ENCODE assay signal across 9 mouse cellular contexts in the genomic region with DNA sequence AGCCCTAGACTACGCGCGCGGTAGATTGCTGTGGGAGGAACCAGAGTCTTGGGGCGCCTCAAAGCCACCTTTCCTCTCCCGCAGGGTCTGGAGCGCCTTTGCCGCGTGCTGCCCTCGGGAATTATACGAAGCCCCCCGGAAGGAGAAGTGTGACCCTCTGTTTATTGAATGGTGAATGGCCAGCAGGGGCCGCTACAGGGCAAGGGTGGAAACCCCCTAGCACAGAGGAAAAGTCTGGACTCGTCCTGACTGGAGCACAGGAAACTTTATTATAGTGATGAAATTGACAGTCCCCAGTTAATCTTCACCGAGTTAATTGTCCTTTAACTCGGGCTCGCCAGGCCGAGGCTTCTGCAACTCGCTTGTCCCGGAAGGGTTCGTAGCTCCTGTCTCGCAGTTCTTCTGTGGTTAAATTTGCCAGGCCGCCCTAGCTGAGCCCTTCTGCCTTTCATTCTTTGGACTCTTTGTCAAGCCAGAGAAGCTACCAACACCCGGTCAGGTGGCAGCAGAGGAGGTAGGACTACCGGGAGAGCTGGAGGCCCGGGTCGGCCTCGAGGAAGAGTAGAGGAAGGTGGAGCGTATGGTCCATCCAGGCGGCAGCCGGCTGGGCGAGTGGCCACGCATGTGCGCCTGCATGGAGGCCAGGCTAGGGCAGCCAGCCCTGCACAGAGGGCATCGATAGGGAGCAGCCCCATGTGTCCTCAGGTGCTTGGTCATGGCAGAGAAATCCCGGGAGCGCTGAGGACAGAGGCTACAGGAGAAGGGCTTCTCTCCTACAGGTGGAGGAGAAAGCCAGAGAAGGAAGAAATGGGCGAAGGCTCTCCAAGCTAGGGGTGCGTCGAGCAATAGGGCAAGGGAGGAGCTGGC. TPM values are rescaled to one million over a fixed set of nuclear protein-coding genes. Genes with fewer than 3 reads are reported as not detected.
DNase-seq lines count a peak whose midpoint lies in the region; ATAC-seq and TF ChIP-seq lines count a peak whose summit lies in the region.
"Had no signal": no experiment of that assay in that cellular context is flagged by ENCODE, and none has a peak within 500 bp of the region (broad histone marks: within the 10 kb centered on the region; RNA-seq: fewer than 3 reads in every experiment).

No protein-coding gene starts in this region.

- peak overlapping the region; percentile 66 for H3K4me2 ChIP-seq in kidney, embryonic 14.5 days (replicated peaks; ENCODE audit: low read depth, low read length)
- peak overlapping the region; percentile 90 for H3K4me2 ChIP-seq in myocyte (ENCODE audit: low read depth)

- peak; percentile 68 for ATAC-seq in kidney, embryonic 14.5 days (ENCODE audit: low FRiP score, low TSS enrichment)

- H3K4me3 ChIP-seq in erythroblast, embryonic 14.5 days (replicated peaks), result peak overlapping the region; percentile 95
- peak overlapping the region; percentile 95 for H3K4me3 ChIP-seq in heart, embryonic 10.5 days
- H3K4me3 ChIP-seq in kidney, embryonic 14.5 days (ENCODE audit: low read length), result peak overlapping the region; percentile 96
- H3K4me3 ChIP-seq in liver, adult 2 months (ENCODE audit: insufficient read depth, low read depth, low read length), result peak overlapping the region; percentile 68
- H3K4me3 ChIP-seq in myocyte, result peak overlapping the region; percentile 91

- peaks cover 65% of the 10 kb centered on the region for H3K4me1 ChIP-seq in erythroblast, embryonic 14.5 days (ENCODE audit: control insufficient read depth)
- H3K4me1 ChIP-seq in heart, embryonic 10.5 days, result peaks cover 19% of the 10 kb centered on the region
- peaks cover 11% of the 10 kb centered on the region for H3K4me1 ChIP-seq in kidney, embryonic 14.5 days (ENCODE audit: control insufficient read depth, insufficient read depth, low read length)
- peaks cover 7% of the 10 kb centered on the region; the same call in 1 of the 2 replicates for H3K4me1 ChIP-seq in liver, adult 2 months (ENCODE audit: control insufficient read depth, insufficient read depth, low read length)

- H3K27ac ChIP-seq in heart, embryonic 10.5 days, result peak overlapping the region; percentile 94
- H3K27ac ChIP-seq in kidney, embryonic 14.5 days (ENCODE audit: low read depth, low read length), result peak overlapping the region; percentile 89
- peak overlapping the region; percentile 91 for H3K27ac ChIP-seq in liver, adult 2 months (replicated peaks; ENCODE audit: insufficient read depth, low read depth, low read length)

- peak overlapping the region; percentile 95 for H3K9ac ChIP-seq in kidney, embryonic 14.5 days (ENCODE audit: low read depth, low read length)
- H3K9ac ChIP-seq in liver, adult 2 months (ENCODE audit: low read depth, low read length), result peak overlapping the region; percentile 75

- peaks cover 16% of the 10 kb centered on the region for H3K79me2 ChIP-seq in liver, adult 2 months (ENCODE audit: control insufficient read depth, insufficient read depth, low read length)
- H3K79me2 ChIP-seq in myocyte (ENCODE audit: control insufficient read depth, insufficient read depth), result peaks cover 26% of the 10 kb centered on the region

- H3K27me3 ChIP-seq in erythroblast, embryonic 14.5 days (ENCODE audit: control insufficient read depth), result no peaks in the 10 kb centered on the region; the same call in 1 of the 2 replicates
- H3K27me3 ChIP-seq in heart, embryonic 10.5 days (ENCODE audit: insufficient read depth, poor library complexity, severe bottlenecking), result 0 out of 2 replicates have a peak, but pooled peaks cover 1% of the 10 kb centered on the region
- no peaks in the 10 kb centered on the region for H3K27me3 ChIP-seq in kidney, embryonic 14.5 days (ENCODE audit: control insufficient read depth, insufficient read depth, low read length)
- no peaks in the 10 kb centered on the region for H3K27me3 ChIP-seq in liver, adult 2 months (ENCODE audit: control insufficient read depth, insufficient read depth, low read length)
- H3K27me3 ChIP-seq in myocyte (ENCODE audit: control insufficient read depth, insufficient read depth, insufficient read length), result peaks cover 6% of the 10 kb centered on the region
- no peaks in the 10 kb centered on the region for H3K27me3 ChIP-seq in splenic B cell, adult 2 months (ENCODE audit: control insufficient read depth, insufficient read depth, low read length, poor library complexity, severe bottlenecking)

- H3K36me3 ChIP-seq in erythroblast, embryonic 14.5 days (ENCODE audit: control insufficient read depth), result peaks cover 27% of the 10 kb centered on the region
- H3K36me3 ChIP-seq in heart, embryonic 10.5 days, result peaks cover 22% of the 10 kb centered on the region
- peaks cover 23% of the 10 kb centered on the region for H3K36me3 ChIP-seq in kidney, embryonic 14.5 days (ENCODE audit: control insufficient read depth, insufficient read depth, low read length)
- no peaks in the 10 kb centered on the region for H3K36me3 ChIP-seq in liver, adult 2 months (ENCODE audit: control insufficient read depth, insufficient read depth, low read length)
- no peaks in the 10 kb centered on the region for H3K36me3 ChIP-seq in myocyte (ENCODE audit: control insufficient read depth, insufficient read depth)
- no peaks in the 10 kb centered on the region; the same call in 1 of the 2 replicates for H3K36me3 ChIP-seq in splenic B cell, adult 2 months (ENCODE audit: control insufficient read depth, insufficient read depth, low read length, poor library complexity, severe bottlenecking)

- peak; percentile 72 for DNase-seq in CD4-positive helper T cell, adult 2 months (ENCODE audit: low read depth, low spot score)
- DNase-seq in brain, embryonic 18.5 days (ENCODE audit: low read depth, low spot score), result peak; percentile 67
- DNase-seq in heart, embryonic 10.5 days (ENCODE audit: low spot score), result peak; percentile 93
- peak; percentile 83 for DNase-seq in liver, adult 2 months (ENCODE audit: extremely low read depth, low read depth, low spot score)
- peak; percentile 79 for DNase-seq in splenic B cell, adult 2 months (ENCODE audit: low read depth, low spot score)

- WGBS in heart, embryonic 10.5 days, result 30% methylated on average over 40 of the region's 40 CpGs
- WGBS in kidney, embryonic 14.5 days, result 22% methylated on average over 40 of the region's 40 CpGs
- 8% methylated on average over 40 of the region's 40 CpGs for WGBS in liver, adult 2 months

- TF ChIP-seq CTCF in liver, adult 2 months (IDR thresholded peaks at IDR 0.05; ENCODE audit: low read depth, low read length), result peak; percentile 87

- TF ChIP-seq POLR2A in liver, adult 2 months (IDR thresholded peaks at IDR 0.05; ENCODE audit: extremely low read depth, insufficient read depth, low read length), result no peak
- no peak for TF ChIP-seq POLR2A in myocyte (IDR thresholded peaks at IDR 0.05; ENCODE audit: insufficient read length, low read depth)

- no peaks in the 10 kb centered on the region for H3K9me3 ChIP-seq in erythroblast, embryonic 14.5 days (ENCODE audit: control insufficient read depth, low read length)
- H3K9me3 ChIP-seq in heart, embryonic 10.5 days, result no peaks in the 10 kb centered on the region
- no peaks in the 10 kb centered on the region for H3K9me3 ChIP-seq in kidney, embryonic 14.5 days (ENCODE audit: control insufficient read depth, low read length)

- peak overlapping the region; percentile 98 for H3ac ChIP-seq in myocyte (ENCODE audit: control insufficient read depth, insufficient read length)

TF ChIP-seq in myocyte, 11 proteins besides CTCF, POLR2A, EP300 and RAD21 (continues in another document):
- no peak for TF ChIP-seq POLR2AphosphoS2 (IDR thresholded peaks at IDR 0.05; ENCODE audit: insufficient read length, low read depth)
- no peak for TF ChIP-seq MYOD1 (IDR thresholded peaks at IDR 0.05; ENCODE audit: control insufficient read depth in 1 of 3, insufficient read length in 2 of 3, low read depth in 2 of 3)
- TF ChIP-seq MAX (IDR thresholded peaks at IDR 0.05; ENCODE audit: low read depth), result no peak
- TF ChIP-seq REST (IDR thresholded peaks at IDR 0.05; ENCODE audit: insufficient read depth, insufficient read length), result no peak
- no peak for TF ChIP-seq TCF12 (IDR thresholded peaks at IDR 0.05; ENCODE audit: insufficient read depth, poor library complexity, severe bottlenecking)
- no peak for TF ChIP-seq SRF (IDR thresholded peaks at IDR 0.05; ENCODE audit: control insufficient read depth, insufficient read length, low read depth)

RNA-seq across cellular contexts. Expression of a gene that starts 1.1 kb away (rescaled TPM):
- polyA plus RNA-seq in erythroblast, embryonic 14.5 days (2012), result 5.2 and 6.8 TPM in 2 replicates
- polyA plus RNA-seq in heart, embryonic 10.5 days (2016; fragmentation: Nextera tagmentation; extraction: Ambion mirVana), result 5.6 and 8.3 TPM in 2 replicates
- 12.3 and 13.6 TPM in 2 replicates for polyA plus RNA-seq in kidney, embryonic 14.5 days (2014; fragmentation: Nextera tagmentation; extraction: Ambion mirVana)
- 3.4 and 5.0 TPM in 2 replicates for total RNA-seq in liver, adult 2 months (2014; rRNA removed)
- polyA plus RNA-seq in liver, adult 2 months (2012; rRNA removed), result 12.1 and 19.2 TPM in 2 replicates
- polyA plus RNA-seq in myocyte (2012; fragmentation: generic; extraction: Trizol), result 12.9 TPM

RNA-seq across cellular contexts. Expression of a gene that starts 9.0 kb away (rescaled TPM):
- polyA plus RNA-seq in erythroblast, embryonic 14.5 days (2012), result 0.07 and 0.20 TPM in 2 replicates
- 0.19 and 0.27 TPM in 2 replicates for polyA plus RNA-seq in heart, embryonic 10.5 days (2016; fragmentation: Nextera tagmentation; extraction: Ambion mirVana)
- polyA plus RNA-seq in kidney, embryonic 14.5 days (2014; fragmentation: Nextera tagmentation; extraction: Ambion mirVana), result 0.21 and 0.22 TPM in 2 replicates
- total RNA-seq in liver, adult 2 months (2014; rRNA removed), result 0.18 and 0.87 TPM in 2 replicates
- 0.58 and 0.61 TPM in 2 replicates for polyA plus RNA-seq in liver, adult 2 months (2012; rRNA removed)
- polyA plus RNA-seq in myocyte (2012; fragmentation: generic; extraction: Trizol), result 0.11 TPM
- total RNA-seq: left cerebral cortex, adult 8-10 months had no signal

RNA-seq across cellular contexts. Expression of a gene that starts 23.0 kb away (rescaled TPM):
- polyA plus RNA-seq in erythroblast, embryonic 14.5 days (2012), result 0.10 and 0.14 TPM in 2 replicates
- polyA plus RNA-seq in heart, embryonic 10.5 days (2016; fragmentation: Nextera tagmentation; extraction: Ambion mirVana), result 1.8 and 2.7 TPM in 2 replicates
- 2.2 and 2.3 TPM in 2 replicates for polyA plus RNA-seq in kidney, embryonic 14.5 days (2014; fragmentation: Nextera tagmentation; extraction: Ambion mirVana)
- not detected in 2 replicates for total RNA-seq in liver, adult 2 months (2014; rRNA removed)
- 0.23 and 0.54 TPM in 2 replicates for polyA plus RNA-seq in liver, adult 2 months (2012; rRNA removed)
- 0.59 TPM for polyA plus RNA-seq in myocyte (2012; fragmentation: generic; extraction: Trizol)

RNA-seq across cellular contexts. Expression of a gene that starts 24.4 kb away (rescaled TPM):
- 0.61 and 1.5 TPM in 2 replicates for polyA plus RNA-seq in erythroblast, embryonic 14.5 days (2012)
- polyA plus RNA-seq in heart, embryonic 10.5 days (2016; fragmentation: Nextera tagmentation; extraction: Ambion mirVana), result 2.6 and 4.1 TPM in 2 replicates
- 2.9 and 3.7 TPM in 2 replicates for polyA plus RNA-seq in kidney, embryonic 14.5 days (2014; fragmentation: Nextera tagmentation; extraction: Ambion mirVana)
- total RNA-seq in liver, adult 2 months (2014; rRNA removed), result 0.55 TPM in 1 of 2 replicates, not detected in the other
- 2.3 and 4.2 TPM in 2 replicates for polyA plus RNA-seq in liver, adult 2 months (2012; rRNA removed)
- 0.66 TPM for polyA plus RNA-seq in myocyte (2012; fragmentation: generic; extraction: Trizol)

RNA-seq across cellular contexts. Expression of a gene that starts 26.2 kb away (rescaled TPM):
- 8.0 and 8.9 TPM in 2 replicates for polyA plus RNA-seq in erythroblast, embryonic 14.5 days (2012)
- 112 and 124 TPM in 2 replicates for polyA plus RNA-seq in heart, embryonic 10.5 days (2016; fragmentation: Nextera tagmentation; extraction: Ambion mirVana)
- 121 and 182 TPM in 2 replicates for polyA plus RNA-seq in kidney, embryonic 14.5 days (2014; fragmentation: Nextera tagmentation; extraction: Ambion mirVana)
- total RNA-seq in liver, adult 2 months (2014; rRNA removed), result 34.9 and 38.0 TPM in 2 replicates
- polyA plus RNA-seq in liver, adult 2 months (2012; rRNA removed), result 126 and 149 TPM in 2 replicates
- 169 TPM for polyA plus RNA-seq in myocyte (2012; fragmentation: generic; extraction: Trizol)

Comparison
In these comparisons a context has a peak if more than half of its experiments do, and no peak if none do; other contexts are left out.
1. Peak in every context shown above with its lines: DNase-seq, ATAC-seq, H3K4me3 ChIP-seq and H3K27ac ChIP-seq.